Mouse (Mus musculus): ENCODE data around the gene Atp13a5.

The Atp13a5 gene

GRCm38 (mm10) chr16:29204875-29205274 lies 173.7 kb downstream of the Atp13a5 start:
- no peak for DNase-seq

DNA sequence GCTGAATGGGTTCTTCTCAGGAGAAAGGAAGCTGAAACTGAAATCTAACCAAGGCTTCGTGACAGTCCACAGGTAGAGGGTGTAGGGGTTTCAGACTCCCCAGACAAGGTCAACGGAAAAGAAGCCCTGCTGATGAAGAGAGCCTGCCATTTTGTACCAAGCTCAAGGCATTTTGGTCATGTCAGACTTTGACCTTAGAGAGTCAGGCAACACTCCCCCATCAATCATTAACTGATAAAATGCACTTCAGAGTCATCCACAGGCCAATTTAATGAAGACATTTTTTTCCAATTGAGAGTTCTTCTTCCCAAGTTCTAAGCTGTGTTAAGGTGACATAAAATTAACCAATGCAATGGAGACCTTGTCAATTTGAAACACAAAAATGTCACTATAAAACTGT lies 177.4 kb downstream of the Atp13a5 start:
- no peak for DNase-seq

DNA sequence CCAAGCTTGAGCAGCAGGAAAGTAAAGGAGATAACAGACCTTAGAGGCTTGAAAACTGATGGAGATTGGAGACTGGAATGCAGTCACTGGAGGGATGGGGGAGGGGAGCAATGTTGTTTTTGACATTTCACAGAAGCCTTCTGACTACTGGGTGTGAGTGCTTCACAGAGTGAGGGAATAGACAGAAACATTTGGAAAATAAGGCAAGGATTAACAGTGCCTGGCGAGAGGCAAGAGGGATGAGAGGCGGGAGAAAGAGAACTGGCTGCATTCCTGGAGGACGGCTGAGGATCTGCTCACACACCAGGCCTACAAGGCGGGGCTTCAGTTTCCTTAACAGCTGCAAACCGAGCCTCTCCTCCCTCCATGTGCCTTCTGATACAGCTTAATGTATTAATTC lies 180.1 kb downstream of the Atp13a5 start:
- no peak for DNase-seq

DNA sequence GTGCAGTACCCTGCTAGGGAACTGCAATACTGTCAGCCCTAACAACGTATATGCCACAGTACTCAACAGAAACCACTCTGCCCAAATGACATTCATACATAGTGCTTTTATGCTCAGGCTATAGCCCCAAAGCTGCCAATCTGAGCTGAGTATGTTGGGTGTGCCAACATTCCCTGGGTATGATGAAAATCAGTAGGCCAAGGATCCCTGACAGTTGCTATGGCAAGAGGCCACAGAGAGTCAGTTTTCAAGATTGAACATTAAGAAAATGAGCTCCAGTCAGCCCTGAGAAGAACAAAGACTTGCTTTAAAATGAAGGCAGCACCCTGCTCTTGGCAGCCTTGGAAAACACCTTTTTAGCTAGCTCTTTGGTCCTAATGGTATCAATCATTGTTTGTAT lies 183.4 kb downstream of the Atp13a5 start:
- no peak for DNase-seq

DNA sequence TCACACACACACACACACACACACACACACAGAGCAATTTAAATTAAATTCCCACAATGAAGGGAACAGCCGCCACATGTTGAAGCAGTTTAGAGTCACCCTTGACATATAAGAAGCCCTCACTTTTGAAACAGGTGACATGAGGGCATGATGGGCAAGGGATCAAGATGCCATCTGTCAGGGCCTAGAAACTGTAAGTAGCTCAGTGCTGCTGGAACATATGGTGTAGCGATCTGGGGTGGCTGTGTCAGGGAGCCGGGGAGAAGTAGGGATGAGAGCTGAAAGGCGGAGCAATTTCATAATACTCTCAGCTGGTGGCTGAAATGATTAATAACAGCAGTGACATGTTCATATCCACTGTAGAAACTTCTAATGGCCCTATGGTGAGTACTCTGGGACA lies 184.6 kb downstream of the Atp13a5 start:
- DNase-seq = peak; percentile 84

GRCm38 (mm10) chr16:29192911-29193310 lies 185.6 kb downstream of the Atp13a5 start:
- DNase-seq = no peak
